Mouse (Mus musculus): ENCODE data around the gene Rps6kb2.
A peak's percentile ranks its signal among the peaks of the same experiment; 100 is the strongest.

The Rps6kb2 gene

GRCm38 (mm10) chr19:4162646-4163542 lies at the start of gene Rps6kb2:
TSS of gene Rps6kb2 (minus strand) at chr19:4163354.
- peak; percentile 90 for DNase-seq (ENCODE audit: low read depth, low spot score)

DNA sequence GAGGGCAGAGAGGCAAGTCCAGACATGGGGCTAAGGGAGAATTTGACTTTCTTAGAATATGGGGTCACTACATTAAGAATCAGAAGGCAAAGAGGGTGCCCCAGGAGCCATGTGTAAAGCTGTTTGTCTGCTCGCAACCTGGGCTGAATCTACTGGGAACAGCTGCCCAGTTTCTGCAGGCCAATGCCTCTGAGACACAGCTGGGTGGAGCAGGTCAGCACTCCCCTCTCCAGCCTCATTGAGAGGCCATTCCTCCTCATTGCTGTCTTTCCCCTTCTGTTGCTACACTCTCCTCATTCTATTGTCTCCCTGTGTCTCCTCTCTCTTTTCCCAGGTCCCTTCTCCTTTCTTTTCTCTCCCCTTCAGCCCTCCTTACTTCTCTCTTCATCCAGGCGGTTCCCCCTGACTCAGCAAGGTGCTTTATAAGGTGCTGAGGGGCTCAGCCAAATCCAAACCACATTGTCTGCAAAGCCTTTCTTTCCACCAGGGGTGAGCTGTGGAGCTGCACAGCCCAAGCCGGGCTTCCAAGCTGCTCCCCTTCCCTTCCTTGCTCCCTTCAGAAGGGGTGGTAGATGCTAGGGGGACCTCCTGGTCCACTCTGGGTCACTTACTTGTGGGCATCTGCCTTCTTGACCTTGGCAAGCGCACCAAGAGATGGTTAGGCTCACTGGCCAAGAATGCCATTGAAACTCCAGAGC lies 48.9 kb upstream of the Rps6kb2 start:
- DNase-seq (ENCODE audit: low read depth, low spot score), result no peak

DNA sequence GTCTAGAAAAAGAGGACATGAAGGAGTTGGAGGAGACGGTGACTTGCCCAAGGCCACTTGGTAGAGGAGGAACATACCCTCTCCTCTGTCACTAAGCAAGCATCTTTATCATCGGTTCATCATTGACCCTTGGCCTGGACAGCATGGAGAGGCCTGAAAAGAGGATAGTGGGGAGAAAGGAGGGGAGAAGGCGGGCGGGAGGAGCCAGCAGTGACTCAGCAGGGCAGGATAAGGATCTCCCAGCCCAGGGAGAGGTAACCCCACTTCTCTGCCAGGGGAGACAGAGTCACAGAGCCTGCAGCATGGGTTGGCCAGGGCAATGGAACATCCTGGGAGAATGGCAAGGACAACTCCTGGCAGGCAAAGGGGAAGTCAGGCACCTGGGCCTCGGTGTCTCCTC lies 45.4 kb upstream of the Rps6kb2 start:
- DNase-seq (ENCODE audit: low read depth, low spot score), result no peak

DNA sequence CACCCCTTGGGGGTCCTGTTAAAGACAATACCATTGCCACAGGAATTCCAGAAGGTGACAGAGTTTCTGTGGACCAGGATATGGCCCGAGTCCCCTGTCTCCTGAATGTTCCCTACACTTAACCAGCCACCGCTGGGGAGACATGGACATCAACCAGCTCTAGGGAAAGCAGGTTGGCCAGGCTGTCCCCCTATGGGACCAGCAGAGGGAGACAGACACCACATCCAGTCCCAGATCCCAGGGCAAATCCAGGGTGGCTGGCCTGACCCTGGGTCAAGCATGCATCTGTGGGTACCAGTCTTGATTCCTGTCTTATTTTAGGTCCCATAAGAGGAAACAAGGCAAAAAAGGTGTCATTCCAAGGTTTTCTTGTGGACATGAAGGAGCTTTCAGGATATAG lies 43.8 kb upstream of the Rps6kb2 start:
- no peak for DNase-seq (ENCODE audit: low read depth, low spot score)

DNA sequence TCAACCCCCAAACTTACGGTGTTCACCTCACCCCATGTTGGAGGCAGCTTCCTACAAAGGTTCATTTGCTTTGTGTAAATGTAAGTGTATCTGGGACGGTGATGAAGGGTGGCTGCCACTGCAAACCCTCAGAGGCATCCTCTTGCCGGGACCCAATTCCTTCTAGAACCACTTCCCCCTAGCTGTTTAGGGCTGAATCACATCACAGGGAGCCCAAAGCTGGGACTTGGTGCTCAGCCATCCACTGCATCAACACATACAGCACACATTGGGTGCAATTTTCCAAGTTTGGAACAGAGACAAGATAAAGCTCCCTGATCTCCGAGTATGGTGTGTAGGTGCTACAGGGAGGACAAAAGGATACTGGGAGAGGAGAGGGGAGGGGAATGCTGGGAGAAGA lies 41.7 kb upstream of the Rps6kb2 start:
- DNase-seq (ENCODE audit: low read depth, low spot score), result no peak

- DNase-seq (ENCODE audit: low read depth, low spot score), result no peak
Measured at GRCm38 (mm10) chr19:4203604-4204326, 40.6 kb upstream of the Rps6kb2 start.

GRCm38 (mm10) chr19:4203148-4203547 lies 40.0 kb upstream of the Rps6kb2 start:
- DNase-seq (ENCODE audit: low read depth, low spot score), result no peak

GRCm38 (mm10) chr19:4202149-4202548 lies 39.0 kb upstream of the Rps6kb2 start:
- no peak for DNase-seq (ENCODE audit: low read depth, low spot score)

- peak; percentile 97 for DNase-seq (ENCODE audit: low read depth, low spot score)
Measured at GRCm38 (mm10) chr19:4201291-4201909, 38.2 kb upstream of the Rps6kb2 start, which contains the start of gene Rad9a. TSS of gene Rad9a (minus strand) at chr19:4201662.

DNA sequence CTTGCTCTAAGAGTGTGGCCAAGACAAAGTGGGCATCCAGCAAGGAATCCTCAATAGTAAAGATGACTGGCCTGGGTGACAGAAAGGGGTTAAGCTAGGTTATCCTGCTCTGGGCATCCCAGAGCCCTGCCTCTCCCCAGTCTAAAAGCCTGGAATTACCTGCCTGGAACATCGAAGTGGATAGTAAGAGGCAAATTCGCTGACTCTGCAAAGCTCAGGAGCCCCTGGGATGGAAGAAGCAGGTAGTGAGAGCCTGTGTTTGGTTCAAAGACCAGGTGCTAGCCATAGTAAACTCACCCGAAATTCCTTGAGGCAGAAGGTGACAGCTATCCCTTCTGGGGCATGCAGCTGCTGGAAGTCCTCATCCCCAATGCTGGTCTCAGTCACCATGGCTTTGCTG lies 34.0 kb upstream of the Rps6kb2 start:
- no peak for DNase-seq (ENCODE audit: low read depth, low spot score)

- no peak for DNase-seq (ENCODE audit: low read depth, low spot score)
Measured at GRCm38 (mm10) chr19:4196548-4196947, 33.4 kb upstream of the Rps6kb2 start.

GRCm38 (mm10) chr19:4196048-4196447 lies 32.9 kb upstream of the Rps6kb2 start:
- no peak for DNase-seq (ENCODE audit: low read depth, low spot score)

DNA sequence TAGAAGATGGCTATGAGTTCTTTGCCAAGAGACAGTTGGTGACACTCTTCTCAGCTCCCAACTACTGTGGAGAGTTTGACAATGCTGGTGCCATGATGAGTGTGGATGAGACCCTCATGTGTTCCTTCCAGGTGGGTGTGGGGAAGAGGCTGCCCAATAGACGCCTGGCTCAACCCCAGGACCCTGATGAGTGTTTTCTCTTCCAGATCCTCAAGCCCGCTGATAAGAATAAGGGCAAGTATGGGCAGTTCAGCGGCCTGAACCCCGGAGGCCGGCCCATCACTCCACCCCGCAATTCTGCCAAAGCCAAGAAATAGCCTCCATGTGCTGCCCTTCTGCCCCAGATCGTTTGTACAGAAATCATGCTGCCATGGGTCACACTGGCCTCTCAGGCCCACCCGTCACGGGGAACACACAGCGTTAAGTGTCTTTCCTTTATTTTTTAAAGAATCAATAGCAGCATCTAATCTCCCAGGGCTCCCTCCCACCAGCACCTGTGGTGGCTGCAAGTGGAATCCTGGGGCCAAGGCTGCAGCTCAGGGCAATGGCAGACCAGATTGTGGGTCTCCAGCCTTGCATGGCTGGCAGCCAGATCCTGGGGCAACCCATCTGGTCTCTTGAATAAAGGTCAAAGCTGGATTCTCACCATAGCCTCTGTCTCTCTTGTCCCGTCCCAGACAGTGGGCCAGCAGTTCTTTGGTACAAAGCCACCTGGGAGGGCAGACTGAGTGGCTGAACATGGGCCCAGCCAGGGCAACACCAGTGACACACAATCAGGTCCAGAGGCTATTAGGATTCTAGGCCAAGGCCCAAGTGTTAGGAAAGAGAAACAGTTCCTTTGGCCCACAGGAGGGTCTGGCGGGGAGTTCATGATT lies 31.9 kb upstream of the Rps6kb2 start:
- no peak for DNase-seq (ENCODE audit: low read depth, low spot score)

DNA sequence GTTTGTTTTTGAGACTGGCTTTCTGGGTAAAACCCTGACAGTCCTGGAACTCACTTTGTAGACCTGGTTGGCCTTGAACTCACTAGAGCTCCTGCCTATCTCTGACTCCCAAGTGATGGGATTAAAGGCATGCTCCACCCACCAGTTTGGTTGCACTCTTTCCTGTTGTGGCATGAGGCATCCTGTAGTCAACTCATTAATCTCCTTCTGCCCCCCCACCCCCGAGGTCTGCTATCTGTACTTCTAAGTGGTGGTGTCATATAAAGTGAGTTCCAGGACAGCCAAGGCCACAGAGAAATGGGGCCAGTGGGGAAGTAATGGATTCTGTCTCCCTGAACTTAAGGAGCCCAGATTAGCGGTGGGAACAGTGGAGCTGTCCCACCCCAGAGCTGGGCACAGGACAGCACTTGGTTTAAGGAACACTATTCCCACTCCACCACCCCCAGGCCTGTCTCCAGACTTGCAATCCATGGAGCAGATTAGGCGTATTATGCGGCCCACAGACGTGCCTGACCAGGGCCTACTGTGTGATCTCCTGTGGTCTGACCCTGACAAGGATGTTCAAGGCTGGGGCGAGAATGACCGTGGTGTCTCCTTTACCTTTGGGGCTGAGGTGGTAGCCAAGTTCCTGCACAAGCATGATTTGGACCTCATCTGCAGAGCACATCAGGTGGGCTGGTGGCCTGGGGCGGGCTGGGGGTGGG lies 31.0 kb upstream of the Rps6kb2 start:
- DNase-seq (ENCODE audit: low read depth, low spot score), result no peak

DNA sequence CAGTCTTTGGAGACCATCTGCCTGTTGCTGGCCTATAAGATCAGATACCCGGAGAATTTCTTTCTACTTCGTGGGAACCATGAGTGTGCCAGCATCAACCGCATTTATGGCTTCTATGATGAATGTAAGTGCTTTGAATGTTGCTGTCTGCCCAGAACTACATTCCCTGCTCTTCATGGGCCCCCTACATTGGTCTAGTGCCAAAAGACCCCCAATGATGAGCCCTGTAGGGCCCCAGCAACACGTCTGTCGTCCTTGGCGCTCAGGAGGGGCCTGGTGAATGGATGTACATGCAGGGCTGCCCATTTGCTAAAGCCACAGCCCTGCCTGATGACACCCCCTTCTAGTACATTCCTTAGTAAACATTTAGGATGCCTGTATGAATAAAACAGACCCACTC lies 30.0 kb upstream of the Rps6kb2 start:
- DNase-seq (ENCODE audit: low read depth, low spot score), result no peak

DNA sequence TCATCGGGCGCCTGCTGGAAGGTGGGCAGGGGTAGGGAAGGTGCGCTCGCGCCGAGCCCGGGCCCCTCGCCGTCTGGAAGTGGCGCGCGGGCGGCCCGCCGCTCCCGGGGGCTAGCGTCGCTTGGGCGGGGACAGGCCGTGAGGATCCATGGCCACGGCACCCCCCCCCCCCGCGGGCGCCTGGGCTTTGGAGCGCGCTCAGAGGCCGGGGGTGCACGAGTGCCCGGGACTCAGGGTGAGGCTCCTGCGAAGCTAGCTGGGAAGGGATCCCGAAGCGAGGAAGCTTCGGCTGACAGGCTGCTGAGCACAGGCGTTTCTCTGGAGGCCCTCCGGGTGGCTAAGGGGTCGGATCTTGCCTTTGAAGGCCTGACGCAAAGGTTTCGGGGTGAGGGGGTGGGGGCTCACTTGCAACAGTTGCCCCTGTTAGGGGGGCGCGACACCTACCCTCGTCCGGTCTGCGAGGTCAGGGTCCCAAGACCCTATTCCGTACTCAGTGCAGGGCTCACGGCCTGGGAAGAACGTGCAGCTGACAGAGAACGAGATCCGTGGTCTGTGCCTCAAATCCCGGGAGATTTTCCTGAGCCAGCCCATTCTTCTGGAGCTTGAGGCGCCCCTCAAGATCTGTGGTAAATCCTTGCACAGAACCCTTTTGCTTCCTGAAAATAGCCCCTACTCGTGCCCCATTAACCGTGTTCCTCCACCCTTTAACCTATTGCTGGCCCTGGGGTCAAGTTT lies 29.3 kb upstream of the Rps6kb2 start:
- no peak for DNase-seq (ENCODE audit: low read depth, low spot score)

- peak; percentile 90 for DNase-seq (ENCODE audit: low read depth, low spot score)
Measured at GRCm38 (mm10) chr19:4191528-4192250, 28.5 kb upstream of the Rps6kb2 start, which contains the start of gene Ppp1ca. TSS of gene Ppp1ca (plus strand) at chr19:4192065.

DNA sequence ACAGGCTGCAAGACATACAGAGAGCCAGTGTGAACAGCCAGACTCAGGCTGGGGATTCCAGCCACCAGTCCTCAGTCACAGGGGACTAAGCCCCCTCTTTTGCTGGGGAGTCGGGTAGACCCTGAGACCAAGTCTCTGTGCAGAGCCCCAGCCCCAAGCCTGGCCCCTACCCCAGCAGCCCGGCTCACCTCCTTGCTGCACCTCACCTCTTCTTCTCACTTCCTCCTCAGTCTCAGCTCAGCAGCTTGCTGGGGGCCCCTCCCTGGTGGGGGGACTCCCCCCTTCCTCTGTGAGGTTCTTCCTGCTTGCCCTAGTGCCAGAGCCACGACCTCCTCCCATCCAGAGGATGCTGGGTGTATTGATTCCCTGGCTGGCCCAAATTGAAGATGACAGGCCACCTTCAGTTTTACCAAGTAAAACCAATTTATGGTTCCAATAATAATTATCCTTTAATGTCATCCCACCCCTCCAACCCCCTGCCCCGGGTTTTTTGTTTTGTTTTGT lies 27.7 kb upstream of the Rps6kb2 start, which contains the start of gene Tbc1d10c:
Gene Tbc1d10c, minus strand, starts transcription at position 454 of the 504 bp plus-strand sequence.
- DNase-seq (ENCODE audit: low read depth, low spot score), result no peak

Data from c-Kit-negative CD71-positive TER-119-positive erythroid progenitor cells, embryonic 14.5 days (primary cell).